Mouse (Mus musculus) cerebellum, postnatal 36 days (tissue): ENCODE data around the gene Zfp105.
A peak's percentile ranks its signal among the peaks of the same experiment; 100 is the strongest.

ENCODE experiments used
- DNase-seq, 2 experiments: peaks; one replicate each; pipeline ENCODE4 v3.0.0; 2021 to 2022; ENCODE audit warnings: mixed read lengths in 2 of 2

Gene Zfp105

DNA sequence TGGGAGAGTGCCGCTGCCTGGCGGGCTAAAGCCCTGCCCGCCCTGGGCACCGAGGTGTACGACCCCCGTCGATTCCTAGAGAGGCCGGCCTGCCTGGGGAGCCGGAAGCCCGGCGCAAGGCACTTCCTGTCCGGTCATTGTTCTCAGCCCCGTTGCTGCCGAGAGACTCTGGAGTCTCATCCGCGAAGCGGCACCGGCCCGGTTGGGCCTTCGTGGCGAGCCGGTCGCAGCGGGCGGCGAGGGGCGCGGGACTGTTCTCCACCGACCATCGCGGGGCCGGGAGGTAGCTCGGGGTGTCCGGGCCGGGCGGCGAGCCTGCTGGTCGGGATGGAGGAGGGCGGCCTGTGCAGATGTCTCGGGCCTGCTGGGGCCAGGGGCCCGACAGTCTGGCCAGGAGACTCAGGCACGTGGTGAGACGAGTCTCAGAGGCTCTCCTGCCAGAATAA is at the start of gene Zfp105:
Gene Zfp105, plus strand, starts transcription at position 137 of the 446 bp plus-strand sequence.
- DNase-seq = peak; percentile 76

- no peak for DNase-seq
These were observed 48.2 kb upstream of the Zfp105 start for GRCm38 (mm10) chr9:122874653-122875052.

GRCm38 (mm10) chr9:122875145-122875544 is 47.7 kb upstream of the Zfp105 start:
- no peak for DNase-seq

DNA sequence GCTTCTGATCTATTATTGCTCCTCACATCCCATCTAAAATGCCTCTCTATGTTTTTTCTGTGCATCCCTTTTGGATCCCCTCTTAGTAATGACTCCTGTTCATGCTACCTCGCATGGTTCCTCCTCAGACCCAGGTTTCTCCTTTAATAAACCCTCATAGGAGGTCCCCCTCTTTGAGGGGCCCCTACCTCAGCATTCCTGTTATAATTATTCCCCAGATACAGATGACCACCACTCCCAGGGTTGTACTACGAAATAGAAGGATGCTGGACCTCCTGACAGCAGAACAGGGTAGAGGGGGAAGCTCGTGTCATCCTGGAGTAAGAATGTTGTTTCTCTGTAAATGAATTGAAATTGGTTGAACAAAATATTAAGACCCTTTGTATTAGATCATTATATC is 37.5 kb upstream of the Zfp105 start, which contains the start of gene Zkscan7:
Gene Zkscan7, plus strand, starts transcription at position 301 of the 400 bp plus-strand sequence.
- DNase-seq = no peak

GRCm38 (mm10) chr9:122886372-122887179 is 36.3 kb upstream of the Zfp105 start:
- peak; percentile 67 for DNase-seq

DNA sequence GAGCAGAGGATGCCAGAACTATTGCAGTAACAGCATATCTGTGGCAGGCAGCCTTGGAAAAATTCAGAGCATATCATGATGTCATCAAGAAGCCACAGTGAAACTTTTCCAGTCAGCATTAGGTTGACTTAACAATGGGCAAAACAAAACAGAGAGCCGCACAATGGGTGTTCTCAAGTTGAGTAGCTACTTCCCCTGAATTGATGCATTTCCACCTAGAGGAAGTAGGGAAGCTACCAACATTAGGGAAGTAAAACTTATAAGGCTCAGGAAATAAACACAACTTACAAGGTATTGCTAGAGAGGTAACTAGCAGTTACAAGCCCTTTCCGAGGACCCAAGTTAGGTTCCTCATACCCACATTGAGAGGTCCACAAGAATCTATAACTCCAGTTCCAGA is 21.8 kb upstream of the Zfp105 start:
- DNase-seq = no peak

- peak; percentile 75 to 79 for DNase-seq
These were observed 19.9 kb upstream of the Zfp105 start for GRCm38 (mm10) chr9:122902717-122903535.

GRCm38 (mm10) chr9:122922436-122922835 is 436 bp upstream of the Zfp105 start:
- DNase-seq = no peak

- no peak for DNase-seq
These were observed 6.0 kb downstream of the Zfp105 start for GRCm38 (mm10) chr9:122928915-122929314.

- peak; percentile 93 to 96 for DNase-seq
These were observed 28.0 kb downstream of the Zfp105 start, which contains the start of the genes 1110059G10Rik and Kif15 for GRCm38 (mm10) chr9:122950643-122951475. 1110059G10Rik (minus strand) TSS chr9:122951000. Kif15 (plus strand) TSS chr9:122951046.
